Mouse (Mus musculus): ENCODE results near the gene Emc1. TPM values are rescaled to one million over a fixed set of nuclear protein-coding genes. Genes with fewer than 3 reads are reported as not detected.

Gene Emc1
- total RNA-seq (2021): 10 to 100 TPM; 42.0 to 45.1 TPM

GRCm38 (mm10) chr4:139351931-139352711, at the start of gene Emc1, which contains the start of the genes Mrto4 and Ubr4:
Gene Emc1 (plus strand): TSS chr4:139352587.
Gene Mrto4 (minus strand): TSS chr4:139352576.
Gene Ubr4 (plus strand): TSS chr4:139352609.
- peak; percentile 69 for DNase-seq (ENCODE audit: low spot score)
- intact Hi-C loops (cut with DNase I): loop anchor here (5.0 kb wide), 1 partner anchor 40 kb away; the partner anchor contains the start of genes Akr7a5 and Pqlc2

- intact Hi-C loops (cut with DNase I): no loop called here
- DNase-seq (ENCODE audit: low spot score): no peak
These were observed 46.9 kb upstream of the Emc1 start for GRCm38 (mm10) chr4:139305521-139305920.

GRCm38 (mm10) chr4:139307916-139308315, 44.5 kb upstream of the Emc1 start:
- DNase-seq (ENCODE audit: low spot score): no peak
- intact Hi-C loops (cut with DNase I): no loop called here

DNA sequence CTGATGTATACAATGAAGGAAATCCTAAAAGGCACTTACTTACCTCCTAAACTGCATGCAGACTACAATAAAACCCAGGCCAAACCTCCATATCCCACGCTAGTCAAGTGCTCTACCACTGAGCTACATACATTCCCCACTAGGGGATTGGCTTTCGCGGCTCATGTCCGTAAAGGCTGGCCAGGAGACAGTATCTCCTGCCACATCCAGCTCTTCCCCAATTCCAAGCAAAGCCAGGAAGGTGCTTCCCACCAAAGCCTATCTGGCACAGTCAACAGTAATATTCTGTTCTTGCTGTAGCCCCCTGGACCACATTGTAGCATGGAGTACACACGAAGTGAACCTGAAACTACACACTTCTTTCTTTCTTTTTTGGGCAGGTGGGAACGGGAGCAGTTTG, 42.7 kb upstream of the Emc1 start:
- intact Hi-C loops (cut with DNase I): loop anchor here (5.0 kb wide), 1 partner anchor 43 kb away; the partner anchor contains the start of genes Emc1, Mrto4 and Ubr4
- DNase-seq (ENCODE audit: low spot score): no peak

DNA sequence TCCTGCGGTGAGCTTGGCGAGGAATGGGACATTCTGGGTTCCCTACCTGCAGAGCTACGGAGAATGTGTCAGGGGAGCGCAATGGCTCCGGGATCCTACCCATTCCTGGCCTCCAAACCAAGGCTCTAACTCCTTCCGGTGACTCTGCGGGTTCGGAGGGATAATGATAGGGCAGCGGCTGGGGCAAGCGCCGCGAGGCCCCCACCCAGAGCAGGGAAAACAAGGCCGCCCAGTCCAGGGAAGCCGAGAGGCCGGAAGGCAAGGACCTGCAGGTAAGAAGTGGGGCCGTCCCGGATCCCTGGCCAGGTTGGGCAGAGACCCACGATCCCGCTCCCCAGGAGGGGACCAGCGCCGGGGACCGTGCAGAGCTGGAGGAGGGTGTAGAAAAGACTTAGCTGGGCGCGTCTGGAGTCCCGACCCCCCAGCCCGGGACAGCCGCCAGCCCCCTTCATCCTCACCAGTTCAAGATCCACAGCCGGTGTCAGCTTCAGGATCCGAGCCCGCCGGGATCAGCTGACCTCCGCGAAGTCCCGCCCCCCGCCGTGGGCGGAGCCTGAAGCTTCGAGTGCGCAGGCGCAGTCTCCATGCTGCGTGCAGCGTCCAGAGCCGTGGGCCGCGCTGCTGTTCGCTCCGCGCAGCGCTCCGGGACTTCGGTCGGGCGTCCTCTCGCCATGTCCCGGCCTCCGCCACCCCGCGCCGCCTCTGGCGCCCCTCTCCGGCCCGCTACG, 42.1 kb upstream of the Emc1 start, which contains the start of the genes Pqlc2 and Akr7a5:
Gene Pqlc2, minus strand, starts transcription at position 538 of the 728 bp plus-strand sequence.
Gene Akr7a5, plus strand, starts transcription at position 574 of the 728 bp plus-strand sequence.
- peak; percentile 94 for DNase-seq (ENCODE audit: low spot score)
- intact Hi-C loops (cut with DNase I): loop anchor here (5.0 kb wide), 1 partner anchor 42 kb away; the partner anchor contains the start of genes Emc1, Mrto4 and Ubr4

GRCm38 (mm10) chr4:139310899-139311701, 41.3 kb upstream of the Emc1 start:
- DNase-seq (ENCODE audit: low spot score): no peak
- intact Hi-C loops (cut with DNase I): loop anchor here (5.0 kb wide), 1 partner anchor 41 kb away; the partner anchor contains the start of genes Emc1, Mrto4 and Ubr4

- intact Hi-C loops (cut with DNase I): loop anchor here (5.0 kb wide), 1 partner anchor 41 kb away; the partner anchor contains the start of genes Emc1, Mrto4 and Ubr4
These were observed 40.7 kb upstream of the Emc1 start for GRCm38 (mm10) chr4:139311707-139312106.

DNA sequence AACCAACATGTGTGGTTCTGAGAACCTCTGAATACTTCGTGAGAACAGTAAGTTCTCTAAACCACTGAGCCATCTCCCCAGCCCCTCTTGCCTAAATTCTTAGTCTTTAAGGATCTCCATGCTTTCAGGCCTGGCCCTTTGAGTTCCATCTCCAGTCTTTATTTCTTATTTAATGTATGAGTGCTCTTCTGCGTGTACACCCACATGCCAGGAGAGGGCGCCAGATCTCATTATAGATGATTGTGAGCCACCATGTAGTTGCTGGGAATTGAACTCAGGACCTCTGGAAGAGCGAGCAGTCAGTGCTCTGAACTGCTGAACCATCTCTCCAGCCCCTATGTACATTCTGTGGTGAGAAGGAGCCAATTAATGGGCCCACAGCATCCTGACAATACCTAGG, 39.8 kb upstream of the Emc1 start:
- DNase-seq (ENCODE audit: low spot score): no peak
- intact Hi-C loops (cut with DNase I): loop anchor here (5.0 kb wide), 1 partner anchor 40 kb away; the partner anchor contains the start of genes Emc1, Mrto4 and Ubr4

More at GRCm38 (mm10) chr4:139311707-139312106, 40.7 kb upstream of the Emc1 start:
- DNase-seq (ENCODE audit: low spot score): no peak

- DNase-seq (ENCODE audit: low spot score): no peak
- intact Hi-C loops (cut with DNase I): no loop called here
These were observed 33.9 kb upstream of the Emc1 start for GRCm38 (mm10) chr4:139318449-139318848.

- intact Hi-C loops (cut with DNase I): no loop called here
- DNase-seq (ENCODE audit: low spot score): no peak
These were observed 32.6 kb upstream of the Emc1 start for GRCm38 (mm10) chr4:139319740-139320139.

DNA sequence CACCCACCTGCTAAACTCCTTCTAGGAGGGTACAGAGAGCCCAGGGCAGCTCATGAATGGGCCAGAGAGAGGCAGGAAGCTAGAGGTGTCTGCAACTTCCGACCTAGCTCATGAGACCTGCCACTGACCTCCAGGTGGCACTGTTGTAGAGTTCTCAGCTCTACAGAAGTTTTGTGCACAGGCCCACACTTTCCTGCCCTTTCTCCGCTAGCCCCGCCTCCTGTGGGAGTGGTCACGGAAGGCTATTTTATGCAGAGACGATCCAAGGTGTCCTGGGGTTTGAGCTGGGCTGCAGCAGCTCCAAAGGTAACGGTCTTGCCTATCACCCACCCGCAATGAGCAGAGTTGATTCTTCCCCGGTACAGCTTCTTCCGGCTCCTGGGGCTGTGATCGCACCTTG, 21.8 kb upstream of the Emc1 start:
- intact Hi-C loops (cut with DNase I): loop anchor here (10.0 kb wide), 1 partner anchor 406 kb away; no protein-coding TSS in a partner anchor
- peak; percentile 17 for DNase-seq (ENCODE audit: low spot score)

DNA sequence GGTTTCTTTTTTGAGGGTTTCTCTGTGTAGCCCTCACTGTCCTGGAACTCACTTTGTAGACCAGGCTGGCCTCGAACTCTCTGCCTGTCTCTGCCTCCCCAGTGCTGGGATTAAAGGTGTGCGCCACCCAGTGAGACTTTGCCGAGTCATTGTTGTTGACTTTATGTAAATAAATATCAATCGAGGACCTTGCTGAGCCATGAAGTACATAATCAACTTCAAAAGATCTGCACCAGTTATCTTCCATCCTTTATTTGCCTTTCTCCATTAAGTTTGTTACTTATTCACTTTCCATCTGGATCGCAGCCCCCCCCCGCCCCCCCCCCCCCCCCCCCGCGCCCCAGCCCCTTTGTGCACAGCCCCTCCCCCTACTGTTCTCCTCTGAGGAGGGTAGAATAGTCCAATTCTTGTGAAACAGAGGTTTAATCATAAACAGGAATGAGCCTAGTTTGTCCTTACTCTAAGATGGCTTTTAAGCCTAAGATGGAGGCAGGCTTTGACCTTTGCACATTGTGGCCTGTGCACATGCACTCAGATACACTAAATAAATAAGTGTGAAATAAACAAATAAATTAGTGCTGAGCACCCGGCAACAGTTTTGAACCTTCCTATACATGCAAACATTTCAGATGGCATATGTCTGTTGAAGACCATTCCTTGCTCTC, 17.6 kb upstream of the Emc1 start:
- DNase-seq (ENCODE audit: low spot score): no peak
- intact Hi-C loops (cut with DNase I): loop anchor here (10.0 kb wide), 1 partner anchor 410 kb away; no protein-coding TSS in a partner anchor

- intact Hi-C loops (cut with DNase I): loop anchor here (10.0 kb wide), 1 partner anchor 411 kb away; no protein-coding TSS in a partner anchor
- DNase-seq (ENCODE audit: low spot score): no peak
These were observed 16.9 kb upstream of the Emc1 start for GRCm38 (mm10) chr4:139335507-139335906.

- intact Hi-C loops (cut with DNase I): loop anchor here (1.0 to 10.0 kb wide), 2 partner anchors 251 to 412 kb away; no protein-coding TSS in a partner anchor
- DNase-seq (ENCODE audit: low spot score): peak; percentile 27
These were observed 15.4 kb upstream of the Emc1 start for GRCm38 (mm10) chr4:139336822-139337483.

DNA sequence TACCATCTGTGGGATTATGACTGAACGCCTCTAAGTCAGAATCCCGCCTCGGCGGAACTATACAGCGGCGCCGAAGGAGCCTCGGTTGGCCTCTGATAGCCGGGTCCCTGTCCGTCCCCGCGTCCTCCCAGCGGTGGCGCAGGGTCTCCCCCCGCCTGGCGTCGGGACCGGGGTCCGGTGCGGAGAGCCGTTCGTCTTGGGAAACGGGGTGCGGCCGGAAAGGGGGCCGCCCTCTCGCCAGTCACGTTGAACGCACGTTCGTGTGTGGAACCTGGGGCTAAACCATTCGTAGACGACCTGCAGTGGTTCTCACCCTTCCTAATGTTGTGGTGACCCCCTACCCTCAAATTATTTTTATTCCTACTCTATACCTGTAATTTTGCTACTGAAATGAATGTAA, 14.2 kb upstream of the Emc1 start:
- intact Hi-C loops (cut with DNase I): loop anchor here (10.0 kb wide), 1 partner anchor 413 kb away; no protein-coding TSS in a partner anchor

DNA sequence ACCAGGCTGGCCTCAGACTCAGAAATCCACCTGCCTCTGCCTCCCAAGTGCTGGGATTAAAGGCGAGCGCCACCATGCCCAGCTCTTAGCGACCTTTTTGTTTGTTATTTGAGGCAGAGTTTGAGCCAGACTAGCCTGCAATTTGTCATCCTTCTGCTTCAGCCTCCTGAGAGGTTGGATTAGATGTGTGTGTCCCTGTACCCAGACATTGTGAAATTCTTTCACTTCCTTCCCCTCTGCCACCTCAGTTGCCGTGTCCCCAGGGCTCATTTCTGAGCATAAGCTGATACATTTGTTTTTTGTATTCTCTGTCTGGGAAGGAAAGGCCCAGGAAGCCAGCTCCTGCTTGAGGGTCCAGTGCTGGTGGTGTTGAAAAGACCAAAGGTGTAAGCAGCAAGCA, 11.6 kb upstream of the Emc1 start:
- intact Hi-C loops (cut with DNase I): no loop called here
- DNase-seq (ENCODE audit: low spot score): no peak

More for the DNA sequence above, 14.2 kb upstream of the Emc1 start:
- no peak for DNase-seq (ENCODE audit: low spot score)

DNA sequence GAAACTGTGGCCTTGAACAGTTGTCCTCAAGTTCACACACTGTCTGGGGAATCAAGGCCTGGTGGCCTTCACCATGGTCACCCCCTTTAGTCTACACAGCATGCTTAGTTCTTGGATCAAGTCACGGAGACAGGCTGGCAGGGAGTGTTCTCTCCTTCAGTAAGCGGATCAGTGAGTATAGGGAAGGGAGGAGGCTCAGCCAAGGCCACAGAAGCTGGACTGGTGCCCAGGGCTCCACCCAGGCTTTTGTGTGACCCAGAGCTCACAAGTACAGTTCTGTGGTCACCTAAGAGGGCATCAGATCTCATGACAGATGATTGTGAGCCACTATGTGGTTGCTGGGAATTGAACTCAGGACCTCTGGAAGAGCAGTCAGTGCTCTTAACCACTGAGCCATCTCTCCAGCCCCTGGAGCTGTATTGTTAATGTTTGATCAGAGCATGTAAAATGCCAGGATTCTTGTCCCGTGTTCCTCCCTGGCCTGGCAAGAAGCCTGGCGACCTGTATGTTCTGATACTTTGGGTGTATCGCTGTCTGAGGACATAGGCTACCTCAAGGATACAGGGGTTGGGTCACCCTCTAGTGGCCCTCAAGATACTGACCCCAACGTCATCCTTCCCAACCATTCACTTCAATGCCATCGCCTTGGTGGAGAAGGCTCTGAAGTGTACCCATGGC, 10.7 kb upstream of the Emc1 start:
- intact Hi-C loops (cut with DNase I): no loop called here
- no peak for DNase-seq (ENCODE audit: low spot score)

All from heart, postnatal 25 days (tissue).